Mouse (Mus musculus): ENCODE results near the gene Pdx1.

Pdx1 gene

GRCm38 (mm10) chr5:147276701-147277546 is 7.2 kb downstream of the Pdx1 start:
- CTCF ChIA-PET = interaction anchor here (0.5 to 1.0 kb wide), 2 partner anchors 39 to 119 kb away, joined by 3 to 8 read pairs; no protein-coding TSS in a partner anchor

GRCm38 (mm10) chr5:147277547-147277925 is 7.8 kb downstream of the Pdx1 start:
- CTCF ChIA-PET = interaction anchor here (1.0 kb wide), 1 partner anchor 39 kb away, joined by 3 read pairs; no protein-coding TSS in a partner anchor

- CTCF ChIA-PET = interaction anchor here (0.8 kb wide), 1 partner anchor 9 kb away, joined by 6 read pairs; no protein-coding TSS in a partner anchor
Observed at GRCm38 (mm10) chr5:147284365-147284764, 14.6 kb downstream of the Pdx1 start.

- CTCF ChIA-PET = no interaction called here
Observed at GRCm38 (mm10) chr5:147291764-147292505, 22.2 kb downstream of the Pdx1 start.

DNA sequence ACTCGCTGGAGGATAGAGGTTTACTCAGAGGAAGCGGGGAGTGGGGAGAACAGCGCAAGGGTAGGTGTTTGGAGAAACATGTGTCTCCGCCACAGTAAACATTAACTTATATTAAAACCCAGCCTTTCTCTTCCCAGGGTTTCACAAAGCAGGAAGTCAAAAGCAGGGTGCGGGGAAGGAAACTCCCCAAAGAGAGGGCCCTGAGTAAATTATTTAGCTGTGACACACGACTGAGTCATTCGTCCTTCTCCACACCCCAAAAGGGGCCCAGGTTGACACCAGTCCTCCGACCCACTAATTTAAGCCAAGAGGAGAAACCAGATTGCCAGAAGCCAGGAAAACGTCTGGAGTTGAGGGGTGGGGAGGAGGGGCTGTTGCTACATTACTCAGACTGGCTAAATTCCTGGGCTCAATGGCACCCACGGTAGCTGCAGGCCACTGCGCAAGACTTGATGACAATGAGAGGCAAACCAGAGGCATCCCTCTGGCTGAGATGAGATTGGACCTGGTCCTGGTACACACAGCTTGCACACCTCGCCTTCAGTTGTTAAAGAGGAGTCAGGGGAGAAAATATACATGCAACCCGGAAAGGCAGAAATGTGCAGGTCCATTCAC is 22.9 kb downstream of the Pdx1 start:
- CTCF ChIA-PET = no interaction called here

DNA sequence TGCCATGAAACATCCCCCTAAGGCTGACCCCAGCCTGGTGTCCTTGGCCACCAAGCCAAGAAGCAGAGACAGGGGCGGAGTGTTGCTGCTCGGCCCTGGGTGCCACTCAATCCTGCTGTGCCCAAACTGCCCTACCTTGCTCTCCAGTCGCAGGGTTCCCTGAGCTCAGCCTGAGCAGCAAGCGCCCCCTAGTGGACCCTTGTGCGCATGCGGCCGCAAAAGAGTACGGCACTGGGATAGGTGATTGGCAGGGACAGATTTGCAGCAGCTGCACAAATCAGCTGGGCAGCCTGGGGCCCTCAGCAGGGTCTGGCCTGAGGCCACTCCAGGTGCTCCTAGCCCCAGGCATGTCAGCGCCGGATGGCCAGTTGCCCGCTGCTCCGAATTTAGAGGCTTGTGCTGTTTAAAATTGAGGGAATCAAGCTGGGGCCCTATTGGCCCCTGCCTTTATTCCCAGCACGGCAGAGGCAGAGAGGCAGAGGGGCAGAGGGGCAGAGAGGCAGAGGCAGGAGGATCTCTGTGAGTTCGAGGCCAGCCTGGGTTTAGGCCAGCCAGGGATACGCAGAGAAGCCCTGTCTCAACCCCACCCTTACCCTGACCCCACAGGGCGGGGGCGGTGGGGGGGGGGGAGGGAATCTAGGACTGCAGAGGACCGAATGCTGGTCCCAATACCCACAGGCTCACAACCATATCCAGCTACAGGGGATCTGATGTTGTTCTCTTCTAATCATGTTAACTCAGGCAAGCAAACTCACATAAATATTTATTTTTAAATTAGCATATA is 23.6 kb downstream of the Pdx1 start:
- CTCF ChIA-PET = interaction anchor here (0.6 to 0.8 kb wide), 5 partner anchors 8 to 585 kb away, joined by 3 to 6 read pairs (median 3); no protein-coding TSS in a partner anchor

DNA sequence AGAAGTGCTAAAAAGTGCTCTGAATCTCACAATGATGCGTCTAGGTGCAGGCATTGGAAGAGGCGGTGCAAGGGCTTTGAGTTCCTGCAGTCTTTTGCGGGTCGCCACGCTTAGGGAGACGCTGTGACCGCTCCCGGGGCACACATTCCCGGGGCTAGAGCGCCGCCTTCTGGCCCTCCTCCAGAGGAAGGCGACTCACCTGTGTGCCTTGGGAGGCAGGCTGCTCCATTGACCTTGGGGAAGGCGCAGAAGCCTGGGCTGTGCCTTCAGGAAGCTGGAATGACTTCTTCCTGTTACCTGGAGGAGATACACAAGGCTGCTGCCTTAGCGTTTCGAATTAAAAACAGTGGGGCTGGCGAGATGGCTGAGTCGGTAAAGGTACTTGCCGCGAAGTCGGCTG is 24.4 kb downstream of the Pdx1 start:
- CTCF ChIA-PET = interaction anchor here (0.6 to 0.8 kb wide), 6 partner anchors 9 to 586 kb away, joined by 3 to 6 read pairs (median 3); no protein-coding TSS in a partner anchor

DNA sequence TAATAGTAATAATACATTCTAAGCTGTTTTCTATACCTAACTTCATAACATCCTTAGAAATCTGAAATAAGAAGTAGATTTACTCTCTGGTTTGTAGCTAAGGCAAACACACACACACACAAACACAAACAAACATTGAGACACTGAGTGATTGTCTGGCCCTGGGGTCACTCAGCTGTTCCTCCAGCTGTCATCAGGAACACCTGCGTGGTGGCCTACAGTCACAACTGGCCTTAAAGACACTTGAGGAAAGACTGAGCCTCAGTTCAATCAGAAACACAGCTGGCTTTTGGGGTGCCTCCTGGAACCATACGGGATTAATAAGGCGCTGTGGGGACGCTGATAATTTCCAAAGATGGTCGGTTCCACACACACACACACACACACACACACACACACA is 27.5 kb downstream of the Pdx1 start:
- CTCF ChIA-PET = interaction anchor here (0.6 kb wide), 1 partner anchor 26 kb away, joined by 5 read pairs; no protein-coding TSS in a partner anchor

GRCm38 (mm10) chr5:147299255-147300000 is 29.7 kb downstream of the Pdx1 start:
- CTCF ChIA-PET = interaction anchor here (0.5 to 0.8 kb wide), 4 partner anchors 13 to 629 kb away, joined by 3 to 32 read pairs (median 4); no protein-coding TSS in a partner anchor

- CTCF ChIA-PET = interaction anchor here (0.7 kb wide), 2 partner anchors 28 to 90 kb away, joined by 3 to 4 read pairs; no protein-coding TSS in a partner anchor
Observed at GRCm38 (mm10) chr5:147300001-147300363, 30.2 kb downstream of the Pdx1 start.

- CTCF ChIA-PET = interaction anchor here (0.6 to 0.7 kb wide), 3 partner anchors 9 to 91 kb away, joined by 3 to 4 read pairs (median 3); no protein-coding TSS in a partner anchor
Observed at GRCm38 (mm10) chr5:147300917-147301780, 31.4 kb downstream of the Pdx1 start.

DNA sequence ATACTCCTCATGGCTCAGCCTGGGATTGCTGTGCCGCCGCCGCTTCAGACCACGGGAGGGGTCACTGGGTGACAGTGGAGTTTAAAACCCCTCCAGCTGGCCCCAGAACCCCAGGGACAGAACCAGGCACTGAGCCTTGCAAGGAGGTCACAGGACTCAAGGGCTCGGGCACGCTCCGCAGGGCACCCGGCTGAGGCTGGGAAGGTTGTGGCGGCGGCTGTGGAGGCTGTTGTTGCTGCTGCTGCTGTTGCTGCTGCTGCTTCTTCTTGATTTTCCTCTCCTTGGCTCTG is 32.0 kb downstream of the Pdx1 start:
- CTCF ChIA-PET = interaction anchor here (0.7 kb wide), 1 partner anchor 9 kb away, joined by 3 read pairs; no protein-coding TSS in a partner anchor

DNA sequence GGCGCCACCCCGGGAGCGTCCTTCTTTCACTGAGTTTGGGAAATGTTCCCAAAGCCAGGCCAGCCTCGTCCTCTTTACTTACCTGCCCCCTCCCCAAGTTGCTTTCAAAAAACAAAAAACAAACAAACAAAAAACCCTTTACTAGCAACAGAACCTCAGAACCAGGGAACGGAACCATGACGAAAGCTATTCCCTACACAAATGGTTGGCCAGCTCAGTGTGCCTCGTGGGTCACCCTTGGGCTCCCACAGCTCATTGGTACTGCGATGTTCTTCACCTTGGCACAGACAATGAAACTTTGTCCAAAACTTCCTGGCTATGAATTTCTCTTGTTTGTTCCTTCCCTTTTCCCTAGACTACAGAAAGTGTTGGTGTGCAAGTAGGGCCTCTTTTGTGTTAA is 32.4 kb downstream of the Pdx1 start:
- CTCF ChIA-PET = no interaction called here

DNA sequence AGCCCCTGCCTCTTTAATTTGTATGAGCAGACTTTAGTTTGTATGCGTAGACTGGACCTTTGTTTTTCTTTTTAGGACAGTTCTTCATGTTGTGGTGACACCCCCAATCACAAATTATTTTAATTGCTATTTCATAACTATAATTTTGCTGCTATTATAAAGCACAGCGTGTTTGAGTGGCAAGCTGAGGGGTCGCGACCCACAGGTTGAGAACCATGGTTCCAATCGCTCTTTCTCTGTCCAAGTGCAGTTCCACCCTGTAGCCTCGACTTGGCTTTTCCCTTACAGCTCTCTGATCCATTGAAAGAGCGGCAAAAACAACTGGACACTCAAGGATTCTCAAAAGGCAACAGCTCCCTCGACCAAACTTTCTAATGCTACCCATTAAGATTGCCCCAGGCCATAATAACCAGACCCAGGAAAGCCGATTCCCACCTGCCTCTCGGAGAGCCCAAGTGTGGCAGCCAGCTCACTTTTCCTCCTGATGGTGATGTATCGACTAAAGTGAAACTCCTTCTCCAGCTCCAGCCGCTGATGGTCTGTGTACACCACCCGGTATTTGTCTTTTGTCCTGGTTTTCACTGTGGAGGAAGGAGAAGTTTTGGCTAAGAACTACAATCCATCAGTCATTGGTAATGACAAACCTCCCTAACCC is 33.1 kb downstream of the Pdx1 start:
- CTCF ChIA-PET = interaction anchor here (0.5 kb wide), 1 partner anchor 54 kb away, joined by 4 read pairs; no protein-coding TSS in a partner anchor

DNA sequence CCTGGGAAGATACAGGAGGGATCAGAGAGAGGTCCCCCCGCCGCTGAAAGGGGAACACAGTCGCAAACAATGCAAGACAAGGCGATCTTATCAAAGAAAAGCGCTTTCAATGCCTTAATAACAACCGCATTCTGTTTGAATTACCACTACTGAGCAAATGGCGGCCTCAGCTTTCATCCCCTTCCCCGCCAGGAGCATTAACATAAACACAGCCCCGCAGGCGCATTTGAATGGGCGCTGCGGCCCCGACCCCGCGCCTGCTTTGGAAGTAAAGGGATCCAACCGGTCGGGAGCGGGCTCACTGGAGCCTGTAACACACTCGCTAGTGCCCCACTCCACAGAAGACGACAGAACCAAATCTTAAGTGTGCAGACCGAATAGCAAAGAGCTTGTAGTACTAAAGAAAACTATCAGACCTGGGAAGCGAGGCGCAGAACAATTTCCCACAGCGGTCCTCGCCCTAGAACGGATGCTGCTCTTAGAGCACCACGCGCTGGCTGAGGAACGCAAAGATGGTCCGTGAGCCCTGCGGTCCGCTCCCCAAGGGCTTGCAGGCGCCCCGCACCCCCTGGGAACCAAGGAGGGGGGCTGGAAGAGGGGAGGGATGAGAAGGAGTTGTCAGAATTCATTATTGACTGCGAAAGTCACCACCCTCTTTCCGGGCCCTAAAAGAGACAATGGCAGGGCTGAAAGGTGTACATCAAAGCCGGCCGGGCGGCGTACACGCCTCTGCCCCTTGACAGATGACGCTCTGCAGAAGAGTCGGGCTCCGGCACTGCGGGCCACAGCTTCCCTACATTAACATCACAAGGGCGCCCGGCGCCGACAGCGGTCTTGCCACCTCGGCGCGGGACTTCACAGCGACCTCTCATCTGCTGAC is 34.8 kb downstream of the Pdx1 start:
- CTCF ChIA-PET = no interaction called here

GRCm38 (mm10) chr5:147305166-147305565 is 35.4 kb downstream of the Pdx1 start:
- CTCF ChIA-PET = no interaction called here

DNA sequence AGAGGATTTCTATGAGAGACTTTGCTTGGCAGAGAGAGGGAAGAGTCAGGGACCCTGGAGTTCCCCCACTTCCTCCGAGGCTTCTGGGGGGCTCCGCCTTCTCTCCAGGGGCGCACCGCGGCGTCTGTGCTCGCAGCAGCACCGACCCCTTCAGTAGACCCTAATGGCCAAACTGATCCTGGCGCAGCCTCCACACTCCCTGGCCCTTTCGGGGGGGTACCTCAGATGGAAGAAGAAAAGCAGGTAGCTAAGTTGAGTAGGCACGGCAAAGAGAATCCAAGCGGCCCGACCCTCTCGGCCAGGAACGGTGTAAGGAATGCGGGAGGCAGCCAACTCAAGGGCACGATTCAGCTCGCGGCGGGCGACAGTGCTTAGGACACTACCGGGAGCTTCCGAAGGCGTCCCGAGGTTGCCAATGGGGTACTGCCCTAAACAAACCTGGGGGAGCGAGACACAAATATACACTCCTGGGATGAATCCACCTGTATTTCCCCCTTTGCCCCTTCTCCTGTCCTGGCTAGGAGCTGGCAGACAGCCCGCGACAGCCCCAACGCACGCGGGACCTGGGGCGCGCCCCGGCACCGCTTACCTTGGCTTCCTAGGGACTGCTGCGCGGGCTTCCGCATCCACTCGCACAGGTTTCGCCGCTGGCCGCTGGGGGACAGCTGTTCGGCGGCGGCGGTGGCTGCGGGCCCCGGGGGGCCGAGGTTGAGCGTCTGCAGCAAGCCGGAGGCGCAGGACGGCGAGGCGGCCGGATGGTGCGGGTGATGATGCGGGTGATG is 36.3 kb downstream of the Pdx1 start:
- CTCF ChIA-PET = no interaction called here

Measured in spleen, embryonic (tissue).